Mouse (Mus musculus) ES-CJ7 (cell line): Measurements from ENCODE around the gene Htr3a.
A peak's percentile ranks its signal among the peaks of the same experiment; 100 is the strongest.

Experiments used
- DNase-seq: peaks from one replicate; pipeline ENCODE4 v3.0.0; 2011; ENCODE audit warnings: low read depth, low spot score

Gene Htr3a

GRCm38 (mm10) chr9:48910885-48911537, at the start of gene Htr3a:
Gene Htr3a (minus strand): TSS chr9:48911099.
- peak; percentile 19 for DNase-seq

DNA sequence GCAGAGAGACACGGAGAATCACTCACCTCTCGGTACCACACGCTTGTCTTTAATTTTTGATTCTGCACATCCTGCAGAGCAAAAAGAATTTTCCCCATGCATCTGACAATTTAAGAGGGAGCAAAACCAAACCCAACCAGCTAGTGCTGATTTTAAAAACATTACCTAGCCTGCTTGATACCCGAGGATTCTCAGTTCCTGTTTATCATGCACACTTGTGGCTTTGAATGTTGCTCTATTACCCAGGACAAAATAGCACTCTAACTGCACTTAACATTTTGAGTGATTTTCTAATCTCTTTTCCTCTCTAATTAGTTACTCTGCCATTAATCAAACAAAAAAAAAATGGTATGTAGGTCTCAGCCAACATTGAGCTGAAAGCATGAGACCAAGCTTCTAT, 36.7 kb upstream of the Htr3a start:
- no peak for DNase-seq

DNA sequence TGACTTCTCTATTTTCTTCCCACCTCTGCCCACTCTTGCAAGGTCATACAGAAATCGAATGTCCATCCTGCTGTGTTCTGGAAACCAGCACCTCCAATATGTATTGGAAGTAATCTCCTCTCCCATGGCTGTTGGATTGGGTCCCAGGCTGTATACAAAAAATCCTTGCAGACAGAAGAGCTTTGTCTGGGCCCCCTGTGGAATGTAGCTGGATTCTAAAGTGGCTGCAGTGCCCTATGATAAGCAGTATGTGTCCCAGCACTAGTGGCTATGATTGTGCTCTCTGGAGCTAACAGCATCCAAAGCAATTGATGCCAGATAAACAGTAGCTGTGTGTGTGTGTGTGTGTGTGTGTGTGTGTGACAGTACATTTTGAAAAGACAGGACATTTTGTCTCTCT, 31.4 kb upstream of the Htr3a start:
- no peak for DNase-seq

GRCm38 (mm10) chr9:48929436-48929835, 18.5 kb upstream of the Htr3a start:
- DNase-seq: no peak

DNA sequence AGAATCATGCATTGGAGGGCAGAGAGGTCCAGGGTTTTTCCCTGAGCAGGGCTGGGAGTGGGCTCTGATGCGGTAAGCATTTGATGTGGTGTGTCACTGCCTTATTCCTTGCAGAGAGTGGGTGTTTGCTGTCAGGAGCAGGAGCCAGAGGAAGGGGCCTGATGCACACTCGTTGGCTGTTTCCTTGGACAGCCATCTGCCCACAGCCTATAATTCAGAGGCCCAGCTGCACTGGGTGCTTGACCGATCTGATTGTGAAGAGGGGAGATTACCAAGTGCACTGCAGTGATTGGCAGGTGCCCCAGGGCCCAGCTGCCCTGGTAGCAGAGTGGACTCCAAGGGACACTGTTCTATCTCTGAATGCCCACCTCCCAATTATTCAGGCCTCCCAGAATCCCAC, 17.9 kb upstream of the Htr3a start:
- DNase-seq: no peak

GRCm38 (mm10) chr9:48916011-48916788, 5.3 kb upstream of the Htr3a start:
- DNase-seq: no peak

DNA sequence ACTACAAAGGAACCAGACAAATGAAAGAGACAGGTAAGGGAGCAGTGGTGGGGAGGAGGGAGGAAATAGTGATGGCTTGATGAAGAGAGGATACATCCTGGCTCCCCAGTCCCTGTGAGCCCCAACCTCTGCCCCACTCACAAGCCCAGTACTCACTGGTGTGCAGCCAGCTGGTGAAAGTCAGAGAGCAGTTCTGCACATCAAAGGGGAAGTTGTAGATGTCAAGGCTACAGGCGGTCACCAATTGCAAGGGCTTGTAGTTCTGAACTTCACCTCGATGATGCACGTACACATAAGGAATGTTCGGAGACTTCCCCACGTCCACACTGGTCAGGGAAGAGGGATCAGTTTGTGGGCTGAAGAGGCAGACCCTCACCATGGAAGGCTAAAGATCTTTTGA, 6.5 kb downstream of the Htr3a start:
- DNase-seq: no peak

DNA sequence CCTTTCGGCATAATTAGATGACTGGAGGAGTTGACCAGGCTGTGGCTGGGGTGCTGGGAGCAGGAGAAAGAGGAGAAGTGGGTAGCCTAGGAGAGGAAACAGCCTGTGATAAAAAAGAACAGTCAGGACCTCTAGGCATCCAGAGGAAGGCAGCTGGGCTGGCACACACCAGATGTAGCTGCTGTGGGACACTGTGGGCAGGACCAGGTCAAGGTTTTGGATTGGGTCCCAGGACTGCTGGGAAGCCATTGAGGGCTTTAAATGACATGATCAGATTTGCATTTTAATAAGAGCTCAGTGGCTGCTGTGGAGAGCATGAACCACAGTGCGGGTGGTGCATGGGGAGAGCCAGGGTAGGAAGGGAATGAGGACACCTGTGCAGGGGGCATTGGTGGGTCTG, 7.1 kb downstream of the Htr3a start:
- DNase-seq: no peak

- peak; percentile 70 for DNase-seq
Observed at GRCm38 (mm10) chr9:48898551-48898950, 12.3 kb downstream of the Htr3a start.

GRCm38 (mm10) chr9:48895819-48896536, 14.9 kb downstream of the Htr3a start:
- peak; percentile 66 for DNase-seq

DNA sequence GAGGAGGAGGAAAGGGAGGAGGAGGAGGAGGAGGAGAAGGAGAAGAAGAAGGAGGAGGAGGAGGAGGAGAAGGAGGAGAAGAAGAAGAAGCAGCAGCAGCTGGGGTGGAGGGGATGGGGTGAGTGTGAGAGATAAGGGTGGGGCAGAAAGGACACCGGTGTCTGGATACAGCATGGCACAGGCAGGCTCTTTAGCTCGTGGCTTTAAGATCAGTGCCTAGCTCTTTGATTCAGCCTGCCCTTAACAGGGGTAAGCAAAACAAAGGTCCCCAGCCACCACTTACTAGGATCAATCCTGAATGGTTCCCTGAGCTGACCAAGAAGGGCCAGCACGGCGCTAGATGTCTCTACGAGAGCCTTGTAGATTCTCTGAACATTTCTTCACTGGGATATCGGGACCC, 16.1 kb downstream of the Htr3a start:
- no peak for DNase-seq

DNA sequence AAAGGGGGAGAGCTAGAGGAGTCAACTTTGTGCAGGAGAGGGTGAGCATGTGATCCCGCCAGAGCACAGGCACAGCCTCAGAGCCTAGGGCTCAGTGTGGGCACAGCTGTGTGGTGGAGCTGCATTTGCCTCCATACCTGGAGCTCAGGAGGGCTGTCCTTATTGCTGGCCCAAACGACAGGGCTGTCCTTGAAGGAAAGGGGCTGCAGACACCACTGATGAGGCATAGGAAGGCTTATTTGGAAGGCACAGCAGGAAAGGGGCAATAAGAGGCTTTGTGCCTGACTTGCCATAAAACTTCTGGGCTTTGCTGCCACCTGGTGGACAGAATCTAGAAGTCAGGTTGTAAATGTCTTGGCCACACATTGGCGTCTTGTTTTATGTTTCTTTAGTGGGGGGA, 16.9 kb downstream of the Htr3a start:
- peak; percentile 86 for DNase-seq

DNA sequence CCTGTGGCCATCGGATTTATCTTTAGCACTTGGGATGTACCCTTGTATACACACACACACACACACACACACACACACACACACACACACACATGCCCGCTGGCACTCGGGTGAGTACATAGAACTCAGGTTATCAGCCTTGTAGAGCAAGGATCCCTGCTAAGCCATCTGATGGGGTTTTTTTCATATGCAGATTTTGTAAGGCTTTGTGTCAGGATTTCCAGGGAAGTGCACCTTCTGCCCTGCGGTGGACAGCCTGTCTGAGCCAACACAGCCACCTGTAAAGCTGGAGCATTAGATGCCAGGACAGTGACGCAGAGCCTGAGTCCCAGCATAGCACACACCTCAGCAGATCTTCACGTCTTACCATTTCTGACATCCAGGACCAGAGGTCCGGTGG, 21.8 kb downstream of the Htr3a start:
- peak; percentile 52 for DNase-seq

DNA sequence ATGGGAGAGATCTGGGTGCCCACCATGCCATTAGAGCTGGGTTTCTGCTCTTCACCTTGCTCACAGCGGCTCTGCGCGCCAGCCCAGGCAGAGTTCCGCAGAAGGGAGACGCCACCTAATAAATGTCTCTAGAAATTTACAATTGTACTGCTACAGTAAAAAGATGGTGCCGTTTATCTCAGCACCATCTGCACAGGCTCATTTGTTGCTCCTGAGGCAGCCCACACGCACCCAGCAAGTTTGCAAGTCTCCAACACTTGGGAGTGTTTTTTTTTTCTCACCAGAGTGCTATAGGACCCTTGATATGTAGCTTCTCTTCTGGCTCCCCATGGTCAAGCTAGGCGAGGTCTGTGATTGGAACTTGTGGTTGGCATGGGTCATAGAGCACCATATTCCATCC, 38.0 kb downstream of the Htr3a start:
- no peak for DNase-seq

DNA sequence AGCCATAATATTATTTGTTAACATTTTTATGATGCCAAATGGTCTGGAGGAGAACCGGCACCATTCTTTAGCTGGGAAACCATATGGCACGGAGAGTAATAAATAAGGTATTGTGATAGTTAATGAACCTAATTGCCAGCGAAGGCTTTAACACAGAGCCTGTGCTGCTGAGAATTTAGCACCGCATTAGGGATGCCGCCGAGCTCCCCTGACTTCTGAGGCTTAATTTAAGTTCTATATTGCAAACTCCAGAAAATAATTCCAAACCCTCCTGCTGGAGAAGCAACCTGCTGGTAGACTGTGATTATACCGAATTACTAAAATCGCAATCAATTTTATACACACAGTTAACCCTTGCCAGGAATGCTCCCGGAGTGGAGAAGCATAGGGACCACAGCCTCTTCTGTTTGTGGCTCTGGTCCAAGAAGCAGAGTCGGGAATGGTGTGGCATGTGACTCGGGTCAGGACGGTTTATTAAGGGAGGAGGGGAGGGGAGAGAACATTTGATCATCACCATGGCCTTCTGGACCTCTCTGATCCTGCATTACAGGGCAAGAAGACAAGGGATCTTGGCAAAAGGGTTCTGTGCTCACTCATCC, 44.3 kb downstream of the Htr3a start:
- no peak for DNase-seq

- no peak for DNase-seq
Observed at GRCm38 (mm10) chr9:48865235-48865634, 45.7 kb downstream of the Htr3a start.

- no peak for DNase-seq
Observed at GRCm38 (mm10) chr9:48861481-48861880, 49.4 kb downstream of the Htr3a start.

DNA sequence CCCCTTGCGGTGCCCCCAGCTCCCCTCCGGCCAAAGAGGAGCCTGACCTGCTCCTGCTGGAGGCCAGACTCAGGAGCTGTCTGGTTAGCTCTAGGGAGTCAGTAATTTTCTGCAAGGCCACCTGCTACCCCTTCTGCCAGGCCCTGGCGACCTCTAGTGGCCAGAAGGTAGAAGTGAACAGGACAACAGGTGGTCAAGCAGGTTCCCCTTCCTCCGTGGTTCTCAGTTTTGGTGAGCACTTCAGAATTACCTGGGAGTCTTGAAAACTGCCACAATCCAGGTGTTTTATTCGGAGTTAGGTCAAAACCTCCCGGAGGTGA, 50.4 kb downstream of the Htr3a start:
- DNase-seq: peak; percentile 88

DNA sequence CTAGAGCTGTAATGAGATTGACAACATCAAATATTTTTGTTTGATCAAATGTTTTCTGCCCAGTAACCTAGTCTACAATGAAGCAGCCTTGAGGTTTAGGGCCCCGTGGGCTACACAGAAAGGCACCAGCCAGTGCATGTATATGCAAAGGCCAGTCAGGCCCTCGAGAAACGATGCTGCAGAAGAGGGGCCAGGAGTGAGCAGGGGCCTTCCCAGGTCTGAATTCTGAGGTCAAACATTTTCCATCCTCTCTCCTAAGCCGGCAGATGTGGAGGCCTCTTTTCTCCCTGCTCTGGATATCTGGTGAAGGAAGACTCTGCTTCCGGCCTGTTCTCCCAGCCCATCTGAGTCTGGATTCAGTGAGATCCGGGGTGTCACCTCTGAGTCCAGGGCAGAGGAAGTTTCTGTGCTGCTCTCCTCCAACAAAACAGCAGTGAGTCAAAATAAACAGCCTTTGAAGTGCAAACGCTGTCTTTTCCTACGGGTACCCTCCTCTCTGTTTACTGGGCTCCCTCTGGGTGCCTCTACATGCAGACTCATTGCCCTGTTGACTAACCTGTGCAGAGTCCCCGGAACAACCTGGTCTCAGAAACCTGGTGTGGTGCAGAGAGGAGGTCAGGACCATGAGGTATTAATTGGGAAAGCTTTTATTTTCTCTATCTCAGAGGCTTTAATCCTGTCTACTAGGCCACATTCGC, 50.9 kb downstream of the Htr3a start:
- DNase-seq: no peak

DNA sequence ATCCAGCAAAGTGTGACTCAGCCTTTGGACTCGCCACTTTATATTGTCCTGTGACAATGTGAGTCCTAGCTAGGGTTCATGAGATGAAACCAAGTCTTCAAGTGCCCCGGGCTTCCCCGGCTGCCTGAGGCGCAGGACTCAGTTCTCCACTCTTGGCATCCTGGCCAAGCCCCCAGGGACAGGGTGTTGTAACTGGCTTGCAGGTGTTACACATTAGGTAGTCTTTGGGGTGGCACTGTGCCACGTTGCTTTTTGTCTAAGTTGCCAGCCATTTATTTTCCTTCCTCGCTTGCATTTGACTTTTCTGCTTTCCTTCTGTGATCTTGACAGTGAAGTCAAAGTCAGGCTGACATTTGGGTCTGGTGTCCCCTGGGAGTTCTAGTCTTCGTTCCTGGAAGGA, 53.0 kb downstream of the Htr3a start:
- no peak for DNase-seq

- peak; percentile 71 for DNase-seq
Observed at GRCm38 (mm10) chr9:48856240-48856639, 54.7 kb downstream of the Htr3a start.

DNA sequence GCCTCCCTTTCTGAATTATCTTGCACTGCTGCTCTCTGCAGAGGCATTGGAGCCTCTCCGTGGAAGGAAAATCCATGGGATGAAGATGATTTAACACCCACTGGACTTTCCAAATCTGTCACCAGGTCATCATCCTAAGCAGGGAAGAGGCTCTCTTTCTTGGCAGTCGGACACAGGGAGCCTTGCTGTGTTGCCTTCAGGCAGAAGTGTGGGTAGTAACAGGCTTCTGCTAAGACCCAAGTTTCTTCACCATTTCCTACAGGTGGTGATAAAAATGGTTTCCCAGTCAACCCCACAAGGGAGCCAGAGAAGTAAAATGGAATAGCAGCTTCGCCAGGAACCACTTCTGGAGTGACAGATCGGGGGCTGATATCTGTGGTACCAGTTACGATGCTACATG, 61.4 kb downstream of the Htr3a start:
- no peak for DNase-seq
